Mouse (Mus musculus) bone marrow macrophage, adult 2 months (primary cell): ENCODE measurements around the gene Spon2.

ENCODE experiments used
- CTCF ChIP-seq: IDR thresholded peaks from 2 replicates; pipeline ENCODE4 v1.5.1; 2012; ENCODE audit warnings: low read depth, mild to moderate bottlenecking, low read length, moderate library complexity
- POLR2A ChIP-seq: IDR thresholded peaks from 2 replicates; pipeline ENCODE4 v1.6.1; 2012; ENCODE audit warnings: mild to moderate bottlenecking, low read depth, low read length, borderline replicate concordance

- no peak for TF ChIP-seq CTCF
- TF ChIP-seq POLR2A = no peak
These were observed 4.1 kb upstream of the Spon2 start for GRCm38 (mm10) chr5:33222389-33222788.
